Mouse (Mus musculus): ENCODE measurements around the gene Auts2.

Auts2 gene

GRCm38 (mm10) chr5:131530828-131531227, 1012.3 kb downstream of the Auts2 start:
- DNase-seq (ENCODE audit: low spot score in 2 of 2), result no peak

GRCm38 (mm10) chr5:131526666-131527065, 1016.5 kb downstream of the Auts2 start:
- no peak for DNase-seq (ENCODE audit: low spot score in 2 of 2)

GRCm38 (mm10) chr5:131524900-131525465, 1018.2 kb downstream of the Auts2 start:
- DNase-seq (ENCODE audit: low spot score in 2 of 2), result no peak

- DNase-seq (ENCODE audit: low spot score in 2 of 2), result no peak
Measured at GRCm38 (mm10) chr5:131519560-131519959, 1023.6 kb downstream of the Auts2 start.

GRCm38 (mm10) chr5:131517677-131518076, 1025.5 kb downstream of the Auts2 start:
- no peak for DNase-seq (ENCODE audit: low spot score in 2 of 2)

GRCm38 (mm10) chr5:131515707-131516407, 1027.3 kb downstream of the Auts2 start:
- DNase-seq (ENCODE audit: low spot score in 2 of 2), result peak in 1 of 2 experiments; percentile 30

GRCm38 (mm10) chr5:131513753-131514152, 1029.4 kb downstream of the Auts2 start:
- no peak for DNase-seq (ENCODE audit: low spot score in 2 of 2)

GRCm38 (mm10) chr5:131512617-131513016, 1030.5 kb downstream of the Auts2 start:
- DNase-seq (ENCODE audit: low spot score in 2 of 2), result no peak

GRCm38 (mm10) chr5:131510659-131511058, 1032.5 kb downstream of the Auts2 start:
- no peak for DNase-seq (ENCODE audit: low spot score in 2 of 2)

- no peak for DNase-seq (ENCODE audit: low spot score in 2 of 2)
Measured at GRCm38 (mm10) chr5:131509315-131509714, 1033.8 kb downstream of the Auts2 start.

- no peak for DNase-seq (ENCODE audit: low spot score in 2 of 2)
Measured at GRCm38 (mm10) chr5:131498865-131499264, 1044.3 kb downstream of the Auts2 start.

- no peak for DNase-seq (ENCODE audit: low spot score in 2 of 2)
Measured at GRCm38 (mm10) chr5:131496517-131497216, 1046.5 kb downstream of the Auts2 start.

- no peak for DNase-seq (ENCODE audit: low spot score in 2 of 2)
Measured at GRCm38 (mm10) chr5:131494564-131494963, 1048.6 kb downstream of the Auts2 start.

- DNase-seq (ENCODE audit: low spot score in 2 of 2), result no peak
Measured at GRCm38 (mm10) chr5:131492535-131492934, 1050.6 kb downstream of the Auts2 start.

GRCm38 (mm10) chr5:131491843-131492242, 1051.3 kb downstream of the Auts2 start:
- no peak for DNase-seq (ENCODE audit: low spot score in 2 of 2)

GRCm38 (mm10) chr5:131490811-131491210, 1052.3 kb downstream of the Auts2 start:
- no peak for DNase-seq (ENCODE audit: low spot score in 2 of 2)

- no peak for DNase-seq (ENCODE audit: low spot score in 2 of 2)
Measured at GRCm38 (mm10) chr5:131489846-131490245, 1053.3 kb downstream of the Auts2 start.

- DNase-seq (ENCODE audit: low spot score in 2 of 2), result no peak
Measured at GRCm38 (mm10) chr5:131486527-131486926, 1056.6 kb downstream of the Auts2 start.

GRCm38 (mm10) chr5:131475278-131475677, 1067.9 kb downstream of the Auts2 start:
- DNase-seq (ENCODE audit: low spot score in 2 of 2), result no peak

- DNase-seq (ENCODE audit: low spot score in 2 of 2), result no peak
Measured at GRCm38 (mm10) chr5:131468609-131469008, 1074.5 kb downstream of the Auts2 start.

GRCm38 (mm10) chr5:131466131-131466530, 1077.0 kb downstream of the Auts2 start:
- no peak for DNase-seq (ENCODE audit: low spot score in 2 of 2)

GRCm38 (mm10) chr5:131463402-131463801, 1079.7 kb downstream of the Auts2 start:
- DNase-seq (ENCODE audit: low spot score in 2 of 2), result no peak

- DNase-seq (ENCODE audit: low spot score in 2 of 2), result no peak
Measured at GRCm38 (mm10) chr5:131459951-131460350, 1083.2 kb downstream of the Auts2 start.

All from urinary bladder, adult 18-20 months (tissue).